Mouse (Mus musculus): ENCODE measurements around the gene Tspan32. TPM values are rescaled to one million over a fixed set of nuclear protein-coding genes. Genes with fewer than 3 reads are reported as not detected.

Gene Tspan32
- total and polyA plus RNA-seq, 3 experiments: 0.44 to 1.9 (median 1.3) TPM

- no peak for DNase-seq
- intact Hi-C loops (cut with DNase I): loop anchor here (2.0 kb wide), 1 partner anchor 14 kb away; the partner anchor contains the start of gene Tssc4
- Histone ChIP-seq H3K27me3 (ENCODE audit: control insufficient read depth, insufficient read depth, low read length) (no peaks in the 10 kb centered on the region), H3K27ac (peak overlapping the region; percentile 100), H3K4me3 (peak overlapping the region; percentile 77), H3K36me3 (ENCODE audit: control insufficient read depth, insufficient read depth, low read length) (peaks cover 14% of the 10 kb centered on the region), H3K79me2 (replicated peaks; ENCODE audit: control insufficient read depth, insufficient read depth, low read length) (peaks cover 7% of the 10 kb centered on the region), H3K4me1 (ENCODE audit: control insufficient read depth, insufficient read depth, low read length) (peaks cover 51% of the 10 kb centered on the region), H3K9ac (ENCODE audit: low read depth, low read length) (peak overlapping the region; percentile 98)
- TF ChIP-seq CTCF (IDR thresholded peaks at IDR 0.05): no peak
- TF ChIP-seq POLR2A (IDR thresholded peaks at IDR 0.05; ENCODE audit: insufficient read depth, low read depth, low read length): no peak
- no peak for TF ChIP-seq EP300 (IDR thresholded peaks at IDR 0.05; ENCODE audit: insufficient read depth, low read depth, low read length)
- WGBS: 17% methylated on average over 3 of the region's 3 CpGs
Observed at GRCm38 (mm10) chr7:143055001-143055400, 50.2 kb downstream of the Tspan32 start.

- Histone ChIP-seq H3K79me2 (replicated peaks; ENCODE audit: control insufficient read depth, insufficient read depth, low read length) (peaks cover 7% of the 10 kb centered on the region), H3K27ac (peak overlapping the region; percentile 100), H3K9ac (ENCODE audit: low read depth, low read length) (peak overlapping the region; percentile 37), H3K36me3 (ENCODE audit: control insufficient read depth, insufficient read depth, low read length) (peaks cover 15% of the 10 kb centered on the region), H3K4me3 (peak overlapping the region; percentile 77), H3K4me1 (ENCODE audit: control insufficient read depth, insufficient read depth, low read length) (peaks cover 52% of the 10 kb centered on the region), H3K27me3 (ENCODE audit: control insufficient read depth, insufficient read depth, low read length) (no peaks in the 10 kb centered on the region)
- 9% methylated on average over 11 of the region's 11 CpGs for WGBS
- intact Hi-C loops (cut with DNase I): loop anchor here (2.0 kb wide), 1 partner anchor 13 kb away; the partner anchor contains the start of gene Tssc4
- DNase-seq: peak; percentile 42
- TF ChIP-seq EP300 (IDR thresholded peaks at IDR 0.05; ENCODE audit: insufficient read depth, low read depth, low read length) (no peak), CTCF (IDR thresholded peaks at IDR 0.05) (no peak), POLR2A (IDR thresholded peaks at IDR 0.05; ENCODE audit: insufficient read depth, low read depth, low read length) (0 out of 2 replicates have a peak, but pooled peaks have one; percentile 23)
Observed at GRCm38 (mm10) chr7:143055499-143056186, 50.8 kb downstream of the Tspan32 start.

- no peak for DNase-seq
- 34% methylated on average over 5 of the region's 5 CpGs for WGBS
- peak overlapping the region; percentile 26; the same call in 1 of the 2 replicates for H3K9ac ChIP-seq (ENCODE audit: low read depth, low read length)
- no peak overlapping the region; the same call in 1 of the 2 replicates for H3K4me3 ChIP-seq
- intact Hi-C loops (cut with DNase I): no loop called here
- H3K79me2 ChIP-seq (replicated peaks; ENCODE audit: control insufficient read depth, insufficient read depth, low read length): peaks cover 7% of the 10 kb centered on the region
- no peak for TF ChIP-seq POLR2A (IDR thresholded peaks at IDR 0.05; ENCODE audit: insufficient read depth, low read depth, low read length)
- TF ChIP-seq EP300 (IDR thresholded peaks at IDR 0.05; ENCODE audit: insufficient read depth, low read depth, low read length): no peak
- TF ChIP-seq CTCF (IDR thresholded peaks at IDR 0.05): no peak
- H3K4me1 ChIP-seq (ENCODE audit: control insufficient read depth, insufficient read depth, low read length): peaks cover 55% of the 10 kb centered on the region
- H3K36me3 ChIP-seq (ENCODE audit: control insufficient read depth, insufficient read depth, low read length): peaks cover 18% of the 10 kb centered on the region
- H3K27me3 ChIP-seq (ENCODE audit: control insufficient read depth, insufficient read depth, low read length): no peaks in the 10 kb centered on the region
- H3K27ac ChIP-seq: peak overlapping the region; percentile 92
Observed at GRCm38 (mm10) chr7:143057023-143057422, 52.2 kb downstream of the Tspan32 start.

GRCm38 (mm10) chr7:143057667-143058220 is 52.9 kb downstream of the Tspan32 start:
- intact Hi-C loops (cut with DNase I): loop anchor here (2.0 kb wide), 2 partner anchors 15 to 29 kb away; no protein-coding TSS in a partner anchor
- WGBS: 11% methylated on average over 9 of the region's 9 CpGs
- no peak for TF ChIP-seq POLR2A (IDR thresholded peaks at IDR 0.05; ENCODE audit: insufficient read depth, low read depth, low read length)
- Histone ChIP-seq H3K79me2 (replicated peaks; ENCODE audit: control insufficient read depth, insufficient read depth, low read length) (peaks cover 7% of the 10 kb centered on the region), H3K27me3 (ENCODE audit: control insufficient read depth, insufficient read depth, low read length) (no peaks in the 10 kb centered on the region), H3K27ac (peak overlapping the region; percentile 92), H3K36me3 (ENCODE audit: control insufficient read depth, insufficient read depth, low read length) (peaks cover 20% of the 10 kb centered on the region), H3K4me3 (peak overlapping the region; percentile 34), H3K4me1 (ENCODE audit: control insufficient read depth, insufficient read depth, low read length) (peaks cover 57% of the 10 kb centered on the region), H3K9ac (ENCODE audit: low read depth, low read length) (peak overlapping the region; percentile 26)
- DNase-seq: peak in 1 of 2 experiments; percentile 50

- 12% methylated on average over 5 of the region's 5 CpGs for WGBS
- peaks cover 60% of the 10 kb centered on the region for H3K4me1 ChIP-seq (ENCODE audit: control insufficient read depth, insufficient read depth, low read length)
- H3K4me3 ChIP-seq: peak overlapping the region; percentile 34
- H3K27me3 ChIP-seq (ENCODE audit: control insufficient read depth, insufficient read depth, low read length): no peaks in the 10 kb centered on the region
- H3K9ac ChIP-seq (ENCODE audit: low read depth, low read length): peak overlapping the region; percentile 26
- peaks cover 7% of the 10 kb centered on the region for H3K79me2 ChIP-seq (replicated peaks; ENCODE audit: control insufficient read depth, insufficient read depth, low read length)
- peak overlapping the region; percentile 92 for H3K27ac ChIP-seq
- peaks cover 22% of the 10 kb centered on the region for H3K36me3 ChIP-seq (ENCODE audit: control insufficient read depth, insufficient read depth, low read length)
- DNase-seq: peak; percentile 59 to 68
- intact Hi-C loops (cut with DNase I): loop anchor here (2.0 kb wide), 2 partner anchors 15 to 29 kb away; no protein-coding TSS in a partner anchor
- TF ChIP-seq CTCF (IDR thresholded peaks at IDR 0.05) (no peak), EP300 (IDR thresholded peaks at IDR 0.05; ENCODE audit: insufficient read depth, low read depth, low read length) (peak; percentile 47; the same call in 1 of the 2 replicates), POLR2A (IDR thresholded peaks at IDR 0.05; ENCODE audit: insufficient read depth, low read depth, low read length) (0 out of 2 replicates have a peak, but pooled peaks have one; percentile 3)
Observed at GRCm38 (mm10) chr7:143058221-143058697, 53.4 kb downstream of the Tspan32 start.
